Mouse (Mus musculus) ES-E14 (cell line): Measurements from ENCODE around the gene Eif2s2. TPM values are rescaled to one million over a fixed set of nuclear protein-coding genes. Genes with fewer than 3 reads are reported as not detected.

Experiments used
- DNase-seq: peaks from one replicate; pipeline ENCODE4 v3.0.0-alpha.2; 2013; ENCODE audit warnings: low read depth, low spot score
- H3K27ac ChIP-seq: 2 replicates; pipeline ENCODE4 v1.5.1; 2012; ENCODE audit warnings: low read depth, mild to moderate bottlenecking, low read length, moderate library complexity, mixed read lengths; ENCODE audit not compliant: poor library complexity, insufficient read depth, severe bottlenecking
- H3K36me3 ChIP-seq: 2 replicates; pipeline ENCODE4 v1.6.1; 2012; ENCODE audit warnings: mild to moderate bottlenecking, low read length, moderate library complexity, mixed read lengths; ENCODE audit not compliant: control insufficient read depth, poor library complexity, insufficient read depth, severe bottlenecking
- H3K4me1 ChIP-seq, 2 experiments: fragments of 150-350 bp in 1 of 2; sonication (generic) in 1 of 2; 2 replicates each; pipeline ENCODE4 v1.6.1; 2012; ENCODE audit warnings: low read length in 2 of 2, mild to moderate bottlenecking in 1 of 2, mixed read lengths in 1 of 2; ENCODE audit not compliant: control insufficient read depth in 2 of 2, insufficient read depth in 2 of 2, poor library complexity in 1 of 2
- H3K4me3 ChIP-seq, 2 experiments: fragments of 150-350 bp in 1 of 2; sonication (generic) in 1 of 2; 2 replicates each; pipeline ENCODE4 v1.5.1; 2012; ENCODE audit warnings: low read length in 2 of 2, low read depth in 1 of 2, mild to moderate bottlenecking in 1 of 2, mixed read lengths in 1 of 2; ENCODE audit not compliant: insufficient read depth in 1 of 2, poor library complexity in 1 of 2, severe bottlenecking in 1 of 2
- H3K9ac ChIP-seq: 2 replicates; pipeline ENCODE4 v1.6.1; 2012; ENCODE audit warnings: low read depth, mild to moderate bottlenecking, low read length, mixed read lengths; ENCODE audit not compliant: poor library complexity, insufficient read depth, severe bottlenecking
- H3K9me3 ChIP-seq: fragments of 150-350 bp; sonication (generic); 2 replicates; pipeline ENCODE4 v1.6.1; 2012; ENCODE audit warnings: low read depth, mild to moderate bottlenecking, low read length; ENCODE audit not compliant: control insufficient read depth, insufficient read depth
- CHD2 ChIP-seq: IDR thresholded peaks from 2 replicates; pipeline ENCODE4 v1.6.1; 2014; ENCODE audit warnings: mild to moderate bottlenecking, low read depth, low read length, inconsistent platforms
- HCFC1 ChIP-seq: IDR thresholded peaks from 2 replicates; pipeline ENCODE4 v1.6.1; 2012; ENCODE audit warnings: low read length, inconsistent platforms, borderline replicate concordance; ENCODE audit not compliant: insufficient read depth
- MAFK ChIP-seq: IDR thresholded peaks from 2 replicates; pipeline ENCODE4 v1.6.1; 2014; ENCODE audit warnings: mild to moderate bottlenecking, low read depth, low read length, inconsistent platforms; ENCODE audit not compliant: insufficient read depth
- ZC3H11A ChIP-seq: IDR thresholded peaks from 2 replicates; pipeline ENCODE4 v1.6.1; 2012; ENCODE audit warnings: low read depth, mild to moderate bottlenecking, inconsistent platforms, low read length, borderline replicate concordance
- ZNF384 ChIP-seq: IDR thresholded peaks from 2 replicates; pipeline ENCODE4 v1.6.1; 2012; ENCODE audit warnings: low read depth, low read length, inconsistent platforms
- in situ Hi-C, 2 experiments: fragments of 600-800 bp; cut with MboI; formaldehyde crosslinking; loops; one replicate each; pipeline ENCODE4 v1.15.1; 2025; ENCODE audit warnings: low sequenced_read_pairs in 2 of 2, inconsistent platforms in 1 of 2; ENCODE audit not compliant: unreplicated experiment in 2 of 2
- total RNA-seq: library from RNA; depleted of rRNA; stranded (reverse); fragments of 300-350 nt; gene quantifications from 2 replicates; pipeline ENCODE4 v1.2.3, GENCODE M21; 2012

Eif2s2 gene
- total RNA-seq, 1 experiment, result 229 TPM

- no peak for DNase-seq
- H3K9ac ChIP-seq, result no peak overlapping the region
- no peak overlapping the region for H3K4me3 ChIP-seq
- peaks cover 2% of the 10 kb centered on the region; the same call in 1 of the 2 replicates for H3K36me3 ChIP-seq
- no peaks in the 10 kb centered on the region for H3K9me3 ChIP-seq
- H3K4me1 ChIP-seq, result no peaks in the 10 kb centered on the region
- in situ Hi-C loops, result no loop called here
- H3K27ac ChIP-seq, result no peak overlapping the region
- TF ChIP-seq MAFK, result no peak
- no peak for TF ChIP-seq ZC3H11A
- no peak for TF ChIP-seq ZNF384
Measured at GRCm38 (mm10) chr2:154848086-154848485, 44.6 kb downstream of the Eif2s2 start.

GRCm38 (mm10) chr2:154836537-154836936, 56.2 kb downstream of the Eif2s2 start:
- Histone ChIP-seq H3K27ac (no peak overlapping the region), H3K4me3 (no peak overlapping the region), H3K9ac (no peak overlapping the region), H3K4me1 (no peaks in the 10 kb centered on the region; a peak in 1 of 4 replicates), H3K9me3 (no peaks in the 10 kb centered on the region), H3K36me3 (no peaks in the 10 kb centered on the region; the same call in 1 of the 2 replicates)
- in situ Hi-C loops, result no loop called here
- no peak for DNase-seq
- TF ChIP-seq MAFK (no peak), CHD2 (no peak), ZNF384 (no peak), ZC3H11A (no peak), HCFC1 (no peak)

DNA sequence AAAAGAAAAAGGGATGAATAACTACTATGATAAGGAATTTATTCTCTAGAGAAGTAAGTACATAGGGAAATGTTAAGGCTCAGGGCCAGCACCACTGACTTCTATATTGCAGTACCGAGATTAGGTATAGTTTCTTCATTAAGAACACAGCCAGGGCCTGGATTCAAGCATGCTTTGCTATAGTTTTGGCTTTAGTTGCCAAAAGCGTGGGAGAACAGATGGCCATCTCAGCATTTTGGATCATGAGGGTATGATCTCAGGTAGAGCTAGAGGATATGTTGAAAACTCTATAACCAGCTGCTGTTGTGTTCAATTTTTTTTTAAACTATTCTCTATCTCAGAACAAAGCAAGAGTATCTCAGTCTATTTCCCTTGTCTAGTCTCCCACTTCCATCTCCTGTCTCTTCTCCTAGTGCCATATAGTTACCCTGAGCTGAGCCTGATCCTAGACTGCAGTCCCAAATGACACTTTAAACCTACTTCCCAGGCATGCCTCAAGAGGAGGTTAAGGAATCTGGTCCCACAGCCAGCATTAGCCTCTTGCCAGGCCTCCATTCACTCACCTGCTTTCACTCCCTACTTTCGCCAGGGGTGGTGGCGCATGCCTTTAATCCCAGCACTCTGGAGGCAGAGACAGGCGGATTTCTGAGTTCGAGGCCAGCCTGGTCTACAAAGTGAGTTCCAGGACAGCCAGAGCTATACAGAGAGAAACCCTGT, 58.4 kb downstream of the Eif2s2 start:
- Histone ChIP-seq H3K9me3 (no peaks in the 10 kb centered on the region), H3K4me3 (no peak overlapping the region), H3K9ac (no peak overlapping the region), H3K4me1 (no peaks in the 10 kb centered on the region; a peak in 1 of 4 replicates), H3K27ac (no peak overlapping the region), H3K36me3 (no peaks in the 10 kb centered on the region; the same call in 1 of the 2 replicates)
- in situ Hi-C loops, result no loop called here
- DNase-seq, result no peak
- TF ChIP-seq HCFC1 (no peak), ZNF384 (no peak), ZC3H11A (no peak), CHD2 (no peak), MAFK (no peak)

GRCm38 (mm10) chr2:154832471-154832870, 60.3 kb downstream of the Eif2s2 start:
- no peak overlapping the region for H3K4me3 ChIP-seq
- H3K27ac ChIP-seq, result no peak overlapping the region
- no peaks in the 10 kb centered on the region; the same call in none of the 2 replicates for H3K36me3 ChIP-seq
- TF ChIP-seq HCFC1 (no peak), MAFK (no peak), ZNF384 (no peak), ZC3H11A (no peak), CHD2 (no peak)
- no peak for DNase-seq
- in situ Hi-C loops, result no loop called here
- H3K9ac ChIP-seq, result no peak overlapping the region
- no peaks in the 10 kb centered on the region for H3K9me3 ChIP-seq
- no peaks in the 10 kb centered on the region; a peak in 1 of 4 replicates for H3K4me1 ChIP-seq

DNA sequence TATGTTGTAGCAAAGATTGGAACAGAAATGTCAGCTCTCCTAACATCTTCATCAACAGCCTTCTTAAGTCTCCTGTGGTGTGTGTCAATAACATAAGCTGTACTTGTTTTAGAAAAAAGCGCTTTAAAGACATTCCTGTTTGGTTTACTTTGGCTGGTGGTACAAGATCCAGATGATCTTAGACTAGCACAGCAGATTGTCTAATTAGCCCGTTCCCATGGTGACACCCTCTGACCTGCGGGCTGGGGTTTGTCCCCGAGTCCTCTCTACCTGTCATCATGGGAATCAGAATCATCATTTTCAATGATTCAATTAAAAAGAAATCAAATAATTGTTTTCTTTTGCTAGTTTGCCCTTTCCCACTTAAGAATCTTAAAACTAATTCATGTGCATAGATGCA, 65.2 kb downstream of the Eif2s2 start:
- no peak overlapping the region for H3K27ac ChIP-seq
- in situ Hi-C loops, result no loop called here
- H3K4me3 ChIP-seq, result no peak overlapping the region
- no peaks in the 10 kb centered on the region; a peak in 1 of 4 replicates for H3K4me1 ChIP-seq
- TF ChIP-seq HCFC1 (no peak), CHD2 (no peak), ZNF384 (no peak), MAFK (no peak), ZC3H11A (no peak)
- H3K9ac ChIP-seq, result no peak overlapping the region
- DNase-seq, result no peak
- H3K36me3 ChIP-seq, result peaks cover 2% of the 10 kb centered on the region; the same call in 1 of the 2 replicates
- no peaks in the 10 kb centered on the region for H3K9me3 ChIP-seq
